Mouse (Mus musculus): ENCODE results near the gene Taar2. TPM values are rescaled to one million over a fixed set of nuclear protein-coding genes. Genes with fewer than 3 reads are reported as not detected.

The Taar2 gene
- total RNA-seq (2021): not detected
- long read RNA-seq, experiment 1: 0 reads
- long read RNA-seq, experiment 2: 0 reads

- no peak for DNase-seq (ENCODE audit: low spot score in 2 of 2)
These were observed at the start of gene Taar2 for GRCm38 (mm10) chr10:23938312-23938711. TSS of gene Taar2 (plus strand) at chr10:23938572.

GRCm38 (mm10) chr10:23892987-23893386, 45.4 kb upstream of the Taar2 start:
- DNase-seq (ENCODE audit: low spot score in 2 of 2): no peak

GRCm38 (mm10) chr10:23894601-23895349, 43.6 kb upstream of the Taar2 start, which contains the start of gene Vnn1:
TSS of gene Vnn1 (plus strand) at chr10:23894688.
- DNase-seq (ENCODE audit: low spot score in 2 of 2): no peak

- DNase-seq (ENCODE audit: low spot score in 2 of 2): no peak
These were observed 43.0 kb upstream of the Taar2 start for GRCm38 (mm10) chr10:23895376-23895775.

GRCm38 (mm10) chr10:23901119-23901518, 37.3 kb upstream of the Taar2 start:
- DNase-seq (ENCODE audit: low spot score in 2 of 2): no peak

GRCm38 (mm10) chr10:23905661-23906060, 32.7 kb upstream of the Taar2 start:
- no peak for DNase-seq (ENCODE audit: low spot score in 2 of 2)

GRCm38 (mm10) chr10:23920056-23920455, 18.3 kb upstream of the Taar2 start, which contains the start of gene Taar1:
TSS of gene Taar1 (plus strand) at chr10:23920356.
- no peak for DNase-seq (ENCODE audit: low spot score in 2 of 2)

- DNase-seq (ENCODE audit: low spot score in 2 of 2): no peak
These were observed 15.9 kb upstream of the Taar2 start for GRCm38 (mm10) chr10:23922468-23922867.

- no peak for DNase-seq (ENCODE audit: low spot score in 2 of 2)
These were observed 14.4 kb upstream of the Taar2 start for GRCm38 (mm10) chr10:23923941-23924340.

- no peak for DNase-seq (ENCODE audit: low spot score in 2 of 2)
These were observed 759 bp upstream of the Taar2 start for GRCm38 (mm10) chr10:23937613-23938012.

- DNase-seq (ENCODE audit: low spot score in 2 of 2): no peak
These were observed 4.1 kb downstream of the Taar2 start for GRCm38 (mm10) chr10:23942465-23942864.

- DNase-seq (ENCODE audit: low spot score in 2 of 2): no peak
These were observed 9.7 kb downstream of the Taar2 start for GRCm38 (mm10) chr10:23948026-23948425.

GRCm38 (mm10) chr10:23949508-23950005, 11.2 kb downstream of the Taar2 start, which contains the start of gene Taar3:
TSS of gene Taar3 (plus strand) at chr10:23949558.
- no peak for DNase-seq (ENCODE audit: low spot score in 2 of 2)

GRCm38 (mm10) chr10:23951714-23952113, 13.3 kb downstream of the Taar2 start:
- no peak for DNase-seq (ENCODE audit: low spot score in 2 of 2)

GRCm38 (mm10) chr10:23959071-23959470, 20.7 kb downstream of the Taar2 start:
- no peak for DNase-seq (ENCODE audit: low spot score in 2 of 2)

- DNase-seq (ENCODE audit: low spot score in 2 of 2): no peak
These were observed 22.1 kb downstream of the Taar2 start, which contains the start of gene Taar4 for GRCm38 (mm10) chr10:23960444-23960915. TSS of gene Taar4 (plus strand) at chr10:23960494.

- no peak for DNase-seq (ENCODE audit: low spot score in 2 of 2)
These were observed 25.1 kb downstream of the Taar2 start for GRCm38 (mm10) chr10:23963444-23963843.

- DNase-seq (ENCODE audit: low spot score in 2 of 2): no peak
These were observed 26.7 kb downstream of the Taar2 start for GRCm38 (mm10) chr10:23964921-23965610.

GRCm38 (mm10) chr10:23970656-23971165, 32.3 kb downstream of the Taar2 start, which contains the start of gene Taar5:
TSS of gene Taar5 (plus strand) at chr10:23970706.
- no peak for DNase-seq (ENCODE audit: low spot score in 2 of 2)

GRCm38 (mm10) chr10:23971256-23971655, 32.9 kb downstream of the Taar2 start:
- no peak for DNase-seq (ENCODE audit: low spot score in 2 of 2)

- DNase-seq (ENCODE audit: low spot score in 2 of 2): no peak
These were observed 39.6 kb downstream of the Taar2 start for GRCm38 (mm10) chr10:23977958-23978357.

All from adrenal gland, postnatal 4 days (tissue).